8 mouse cellular contexts compared by ENCODE assay signal in genomic region chr9:64178610-64178973, GRCm38 (mm10). TPM values are rescaled to one million over a fixed set of nuclear protein-coding genes. Genes with fewer than 3 reads are reported as not detected.
DNase-seq lines count a peak whose midpoint lies in the region; ATAC-seq lines count a peak whose summit lies in the region.

No protein-coding gene starts in this region.

- no peak for DNase-seq in cerebellum, postnatal 4 days (ENCODE audit: low spot score in 2 of 2)
- DNase-seq in CD4-positive helper T cell, adult 2 months (ENCODE audit: low read depth, low spot score) = peak; percentile 47
- DNase-seq in embryonic facial prominence, embryonic 14.5 days (ENCODE audit: low spot score) = peak; percentile 56
- peak; percentile 54 for DNase-seq in limb, embryonic 11.5 days (ENCODE audit: low spot score)
- no peak for DNase-seq in adrenal gland, postnatal 36 days
- DNase-seq in adrenal gland, adult 2 months = no peak

- 0 out of 2 replicates have a peak, but pooled peaks have one; percentile 15 for ATAC-seq in cerebellum, adult (ENCODE audit: insufficient number of reproducible peaks, low FRiP score, low TSS enrichment)
- peak; percentile 60 for ATAC-seq in embryonic facial prominence, embryonic 14.5 days (ENCODE audit: low read depth)
- ATAC-seq in limb, embryonic 11.5 days (ENCODE audit: insufficient number of reproducible peaks, low FRiP score, low TSS enrichment, low read depth) = 0 out of 2 replicates have a peak, but pooled peaks have one; percentile 28
- peak; percentile 70 for ATAC-seq in neural tube, embryonic 12.5 days (ENCODE audit: low FRiP score, low read depth)

- 55% methylated on average over 3 of the region's 3 CpGs for WGBS in embryonic facial prominence, embryonic 14.5 days
- 49% methylated on average over 3 of the region's 3 CpGs for WGBS in limb, embryonic 11.5 days
- WGBS in neural tube, embryonic 12.5 days = 42% methylated on average over 3 of the region's 3 CpGs

- peak overlapping the region; percentile 82 for H3K27ac ChIP-seq in embryonic facial prominence, embryonic 14.5 days (replicated peaks; ENCODE audit: low read depth, low read length)
- H3K27ac ChIP-seq in limb, embryonic 11.5 days (replicated peaks; ENCODE audit: low read depth, low read length) = no peak overlapping the region
- peak overlapping the region; percentile 15; the same call in 1 of the 2 replicates for H3K27ac ChIP-seq in neural tube, embryonic 12.5 days

- peak overlapping the region; percentile 64; the same call in 1 of the 2 replicates for H3K9ac ChIP-seq in embryonic facial prominence, embryonic 14.5 days (ENCODE audit: low read depth, low read length)
- no peak overlapping the region for H3K9ac ChIP-seq in limb, embryonic 11.5 days (ENCODE audit: low read length)
- H3K9ac ChIP-seq in neural tube, embryonic 12.5 days = 0 out of 2 replicates have a peak overlapping the region, but pooled peaks have one; percentile 69

- H3K27me3 ChIP-seq in embryonic facial prominence, embryonic 14.5 days (replicated peaks; ENCODE audit: control insufficient read depth, insufficient read depth, low read length) = no peaks in the 10 kb centered on the region
- no peaks in the 10 kb centered on the region for H3K27me3 ChIP-seq in limb, embryonic 11.5 days (ENCODE audit: control insufficient read depth, insufficient read depth, low read length)
- H3K27me3 ChIP-seq in neural tube, embryonic 12.5 days (replicated peaks) = no peaks in the 10 kb centered on the region

- no peaks in the 10 kb centered on the region for H3K9me3 ChIP-seq in embryonic facial prominence, embryonic 14.5 days (ENCODE audit: control insufficient read depth, low read length)
- H3K9me3 ChIP-seq in limb, embryonic 11.5 days (ENCODE audit: control insufficient read depth, low read length) = no peaks in the 10 kb centered on the region
- H3K9me3 ChIP-seq in neural tube, embryonic 12.5 days = no peaks in the 10 kb centered on the region

- peaks cover 10% of the 10 kb centered on the region; the same call in 1 of the 2 replicates for H3K4me1 ChIP-seq in embryonic facial prominence, embryonic 14.5 days (ENCODE audit: control insufficient read depth, insufficient read depth, low read length)
- H3K4me1 ChIP-seq in limb, embryonic 11.5 days (ENCODE audit: control insufficient read depth, insufficient read depth, low read length) = peaks cover 9% of the 10 kb centered on the region; the same call in 1 of the 2 replicates
- peaks cover 21% of the 10 kb centered on the region for H3K4me1 ChIP-seq in neural tube, embryonic 12.5 days

- peaks cover 66% of the 10 kb centered on the region for H3K36me3 ChIP-seq in embryonic facial prominence, embryonic 14.5 days (ENCODE audit: control insufficient read depth, insufficient read depth, low read length)
- H3K36me3 ChIP-seq in limb, embryonic 11.5 days (ENCODE audit: control insufficient read depth, insufficient read depth, low read length) = peaks cover 27% of the 10 kb centered on the region
- peaks cover 52% of the 10 kb centered on the region for H3K36me3 ChIP-seq in neural tube, embryonic 12.5 days

- H3K4me3 ChIP-seq in embryonic facial prominence, embryonic 14.5 days (ENCODE audit: low read depth, low read length) = peak overlapping the region; percentile 64
- peak overlapping the region; percentile 54; the same call in 1 of the 2 replicates for H3K4me3 ChIP-seq in limb, embryonic 11.5 days (ENCODE audit: low read depth, low read length)
- H3K4me3 ChIP-seq in neural tube, embryonic 12.5 days = peak overlapping the region; percentile 68; the same call in 1 of the 2 replicates

- H3K4me2 ChIP-seq in embryonic facial prominence, embryonic 14.5 days (ENCODE audit: low read depth, low read length) = peak overlapping the region; percentile 55
- peak overlapping the region; percentile 63; the same call in 1 of the 2 replicates for H3K4me2 ChIP-seq in limb, embryonic 11.5 days (ENCODE audit: low read depth, severe bottlenecking)
- H3K4me2 ChIP-seq in neural tube, embryonic 12.5 days (replicated peaks) = peak overlapping the region; percentile 65

RNA-seq across cellular contexts. Expression of gene Snapc5, which starts 0.5 kb away (rescaled TPM):
- 19.2 and 21.2 TPM in 2 replicates for polyA plus RNA-seq in embryonic facial prominence, embryonic 14.5 days (2014; fragmentation: Nextera tagmentation; extraction: Ambion mirVana)
- 27.2 and 28.8 TPM in 2 replicates for polyA plus RNA-seq in limb, embryonic 11.5 days (2014; fragmentation: Nextera tagmentation; extraction: Ambion mirVana)
- 34.4 and 35.0 TPM in 2 replicates for polyA plus RNA-seq in neural tube, embryonic 12.5 days (2016; fragmentation: Nextera tagmentation; extraction: Ambion mirVana)
- total RNA-seq in adrenal gland, postnatal 36 days (2021) = 10 to 100 TPM; 20.7 to 21.3 TPM
- 10 to 100 TPM; 26.0 to 28.5 TPM for total RNA-seq in adrenal gland, adult 2 months (2021)
- polyA plus RNA-seq in adrenal gland, adult 2 months (2012; rRNA removed) = 2.1 and 2.2 TPM in 2 replicates

RNA-seq across cellular contexts. Expression of gene Rpl4, which starts 5.4 kb away (rescaled TPM):
- 1,344 and 1,393 TPM in 2 replicates for polyA plus RNA-seq in embryonic facial prominence, embryonic 14.5 days (2014; fragmentation: Nextera tagmentation; extraction: Ambion mirVana)
- 1,355 and 1,360 TPM in 2 replicates for polyA plus RNA-seq in limb, embryonic 11.5 days (2014; fragmentation: Nextera tagmentation; extraction: Ambion mirVana)
- polyA plus RNA-seq in neural tube, embryonic 12.5 days (2016; fragmentation: Nextera tagmentation; extraction: Ambion mirVana) = 801 and 813 TPM in 2 replicates
- 1,000 to 10,000 TPM in 1 of 2 experiments, 100 to 1,000 TPM in 1; 960 to 1,012 TPM for total RNA-seq in adrenal gland, postnatal 36 days (2021)
- 1,000 to 10,000 TPM in 1 of 2 experiments, 100 to 1,000 TPM in 1; 966 to 1,016 TPM for total RNA-seq in adrenal gland, adult 2 months (2021)
- 83.8 and 120 TPM in 2 replicates for polyA plus RNA-seq in adrenal gland, adult 2 months (2012; rRNA removed)

RNA-seq across cellular contexts. Expression of gene Zwilch, which starts 5.7 kb away (rescaled TPM):
- 10.6 and 17.4 TPM in 2 replicates for polyA plus RNA-seq in embryonic facial prominence, embryonic 14.5 days (2014; fragmentation: Nextera tagmentation; extraction: Ambion mirVana)
- polyA plus RNA-seq in limb, embryonic 11.5 days (2014; fragmentation: Nextera tagmentation; extraction: Ambion mirVana) = 36.0 and 41.3 TPM in 2 replicates
- polyA plus RNA-seq in neural tube, embryonic 12.5 days (2016; fragmentation: Nextera tagmentation; extraction: Ambion mirVana) = 18.3 and 18.9 TPM in 2 replicates
- 1 to 10 TPM; 2.7 to 4.0 TPM for total RNA-seq in adrenal gland, postnatal 36 days (2021)
- total RNA-seq in adrenal gland, adult 2 months (2021) = 1 to 10 TPM; 2.1 to 5.4 TPM
- polyA plus RNA-seq in adrenal gland, adult 2 months (2012; rRNA removed) = 0.50 and 0.55 TPM in 2 replicates

RNA-seq across cellular contexts. Expression of gene Uchl4, which starts 56.4 kb away (rescaled TPM):
- polyA plus RNA-seq in embryonic facial prominence, embryonic 14.5 days (2014; fragmentation: Nextera tagmentation; extraction: Ambion mirVana) = 2.2 and 2.3 TPM in 2 replicates
- 3.1 and 3.3 TPM in 2 replicates for polyA plus RNA-seq in limb, embryonic 11.5 days (2014; fragmentation: Nextera tagmentation; extraction: Ambion mirVana)
- polyA plus RNA-seq in neural tube, embryonic 12.5 days (2016; fragmentation: Nextera tagmentation; extraction: Ambion mirVana) = 2.9 and 3.0 TPM in 2 replicates
- 1 to 10 TPM; 2.5 to 2.7 TPM for total RNA-seq in adrenal gland, postnatal 36 days (2021)
- total RNA-seq in adrenal gland, adult 2 months (2021) = 1 to 10 TPM; 1.8 to 2.2 TPM
- not detected in 2 replicates for polyA plus RNA-seq in adrenal gland, adult 2 months (2012; rRNA removed)

Comparison
In these comparisons a context has a peak if more than half of its experiments do, and no peak if none do; other contexts are left out.
1. ATAC-seq: peak in every context shown above with its lines; median percentile 70 in neural tube, embryonic 12.5 days; 60 in embryonic facial prominence, embryonic 14.5 days; 28 in limb, embryonic 11.5 days; 15 in cerebellum, adult.
2. DNase-seq: peak in CD4-positive helper T cell, adult 2 months (single experiment), embryonic facial prominence, embryonic 14.5 days (single experiment) and limb, embryonic 11.5 days (single experiment); none in cerebellum, postnatal 4 days (0 of 2), adrenal gland, postnatal 36 days (0 of 2) and adrenal gland, adult 2 months (single experiment).
3. Peak in every context shown above with its lines, with median percentiles within 50 percentile points of each other: H3K4me2 ChIP-seq and H3K4me3 ChIP-seq.